Mouse (Mus musculus) right cerebral cortex, postnatal 14 days (tissue): ENCODE measurements around the gene Tanc1.

ENCODE experiments used
- DNase-seq: peaks from one replicate; pipeline ENCODE4 v3.0.0; 2022

Gene Tanc1

GRCm38 (mm10) chr2:59653306-59654165 is 41.7 kb downstream of the Tanc1 start:
- DNase-seq, result no peak

- no peak for DNase-seq
Observed at GRCm38 (mm10) chr2:59655471-59655870, 43.6 kb downstream of the Tanc1 start.

GRCm38 (mm10) chr2:59656680-59657079 is 44.8 kb downstream of the Tanc1 start:
- DNase-seq, result no peak

- DNase-seq, result no peak
Observed at GRCm38 (mm10) chr2:59659686-59660085, 47.8 kb downstream of the Tanc1 start.

GRCm38 (mm10) chr2:59660891-59661805 is 49.3 kb downstream of the Tanc1 start:
- DNase-seq, result no peak

- DNase-seq, result no peak
Observed at GRCm38 (mm10) chr2:59664803-59665567, 53.1 kb downstream of the Tanc1 start.

GRCm38 (mm10) chr2:59666533-59666932 is 54.7 kb downstream of the Tanc1 start:
- DNase-seq, result no peak

- DNase-seq, result no peak
Observed at GRCm38 (mm10) chr2:59670087-59671060, 58.5 kb downstream of the Tanc1 start.

- no peak for DNase-seq
Observed at GRCm38 (mm10) chr2:59671671-59672070, 59.8 kb downstream of the Tanc1 start.

- no peak for DNase-seq
Observed at GRCm38 (mm10) chr2:59672086-59672485, 60.2 kb downstream of the Tanc1 start.

GRCm38 (mm10) chr2:59672686-59673085 is 60.8 kb downstream of the Tanc1 start:
- no peak for DNase-seq

GRCm38 (mm10) chr2:59673351-59673750 is 61.5 kb downstream of the Tanc1 start:
- DNase-seq, result no peak

GRCm38 (mm10) chr2:59673877-59674276 is 62.0 kb downstream of the Tanc1 start:
- no peak for DNase-seq

- DNase-seq, result no peak
Observed at GRCm38 (mm10) chr2:59675270-59675995, 63.6 kb downstream of the Tanc1 start.

- DNase-seq, result no peak
Observed at GRCm38 (mm10) chr2:59676041-59676440, 64.2 kb downstream of the Tanc1 start.

GRCm38 (mm10) chr2:59676442-59676841 is 64.6 kb downstream of the Tanc1 start:
- no peak for DNase-seq

- no peak for DNase-seq
Observed at GRCm38 (mm10) chr2:59679424-59680020, 67.7 kb downstream of the Tanc1 start.

GRCm38 (mm10) chr2:59680736-59681135 is 68.9 kb downstream of the Tanc1 start:
- no peak for DNase-seq

GRCm38 (mm10) chr2:59681181-59681580 is 69.3 kb downstream of the Tanc1 start:
- DNase-seq, result no peak

GRCm38 (mm10) chr2:59684864-59685605 is 73.2 kb downstream of the Tanc1 start:
- no peak for DNase-seq
